10 mouse cellular contexts compared by ENCODE assay signal in the genomic region with DNA sequence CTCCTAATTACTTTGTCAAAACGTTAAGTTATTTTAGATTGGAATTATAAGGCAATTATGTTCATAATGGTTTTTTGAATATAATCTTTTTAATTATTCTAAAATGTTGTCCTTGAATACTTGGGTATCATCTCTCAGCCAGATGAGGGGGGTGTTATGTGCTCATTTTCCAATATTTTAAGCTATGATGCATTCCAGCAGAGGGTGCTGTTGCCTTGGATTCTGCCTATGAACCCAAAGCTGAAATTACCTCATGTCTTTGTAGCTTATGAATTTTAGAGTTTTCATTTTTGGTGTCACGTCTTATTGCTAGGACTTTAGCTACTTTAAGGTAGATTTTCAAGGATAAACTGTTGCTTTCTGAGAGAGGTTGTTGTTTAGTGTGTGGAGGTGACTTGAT. TPM values are rescaled to one million over a fixed set of nuclear protein-coding genes. Genes with fewer than 3 reads are reported as not detected.
DNase-seq lines count a peak whose midpoint lies in the region; ATAC-seq and TF ChIP-seq lines count a peak whose summit lies in the region.
"Had no signal": no experiment of that assay in that cellular context is flagged by ENCODE, and none has a peak within 500 bp of the region (broad histone marks: within the 10 kb centered on the region; RNA-seq: fewer than 3 reads in every experiment).

No protein-coding gene starts in this region.

- WGBS in hindbrain, embryonic 14.5 days: 70% methylated on average over 2 of the region's 2 CpGs
- 70% methylated on average over 2 of the region's 2 CpGs for WGBS in hindbrain, embryonic 13.5 days

- peak; percentile 86 for DNase-seq in hindbrain, embryonic 14.5 days (ENCODE audit: low spot score)
- peak; percentile 83 for DNase-seq in 416B (ENCODE audit: low read depth)
- DNase-seq in NIH3T3 (ENCODE audit: low read depth): peak; percentile 90
- peak; percentile 38 for DNase-seq in embryo, embryonic 11.5 days (ENCODE audit: low read depth, low spot score)
- peak; percentile 75 to 82 for DNase-seq in layer of hippocampus, adult 2 months (ENCODE audit: low spot score in 2 of 2)
- DNase-seq in retina, postnatal 7 days (ENCODE audit: low read depth, low spot score): peak; percentile 35
- DNase-seq: liver, embryonic 13.5 days had no signal

- no peaks in the 10 kb centered on the region for H3K9me3 ChIP-seq in hindbrain, embryonic 14.5 days (ENCODE audit: control insufficient read depth, low read length)
- H3K9me3 ChIP-seq in hindbrain, embryonic 13.5 days: no peaks in the 10 kb centered on the region
- H3K9me3 ChIP-seq: embryonic facial prominence, embryonic 12.5 days had no signal

- H3K36me3 ChIP-seq in hindbrain, embryonic 14.5 days (replicated peaks; ENCODE audit: control insufficient read depth, insufficient read depth): peaks cover 12% of the 10 kb centered on the region; the same call in 1 of the 2 replicates
- peaks cover 14% of the 10 kb centered on the region for H3K36me3 ChIP-seq in hindbrain, embryonic 13.5 days

- H3K27me3 ChIP-seq in hindbrain, embryonic 14.5 days (ENCODE audit: control insufficient read depth, insufficient read depth, low read length): no peaks in the 10 kb centered on the region
- H3K27me3 ChIP-seq in hindbrain, embryonic 13.5 days: no peaks in the 10 kb centered on the region
- H3K27me3 ChIP-seq: embryonic facial prominence, embryonic 12.5 days; liver, embryonic 13.5 days had no signal

- peak; percentile 92 for TF ChIP-seq CTCF in layer of hippocampus, adult 2 months (conservative IDR thresholded peaks at IDR 0.05)

- no peaks in the 10 kb centered on the region for H3K4me1 ChIP-seq in hindbrain, embryonic 14.5 days (replicated peaks; ENCODE audit: control insufficient read depth, insufficient read depth, low read length)
- H3K4me1 ChIP-seq in hindbrain, embryonic 13.5 days (replicated peaks): 0 out of 2 replicates have a peak, but pooled peaks cover 3% of the 10 kb centered on the region
- H3K4me1 ChIP-seq: embryonic facial prominence, embryonic 12.5 days had no signal

- ATAC-seq in hindbrain, embryonic 14.5 days (ENCODE audit: low FRiP score): no peak
- no peak for ATAC-seq in hindbrain, embryonic 13.5 days (ENCODE audit: low FRiP score)
- no peak for ATAC-seq in monocyte, adult 5-6 weeks (replicated peaks; ENCODE audit: insufficient number of reproducible peaks, low FRiP score, low TSS enrichment, poor library complexity, severe bottlenecking)

- no peak overlapping the region for H3K4me3 ChIP-seq in hindbrain, embryonic 14.5 days (replicated peaks; ENCODE audit: low read length)
- H3K4me3 ChIP-seq in hindbrain, embryonic 13.5 days: no peak overlapping the region
- H3K4me3 ChIP-seq in layer of hippocampus, adult 2 months: no peak overlapping the region
- H3K4me3 ChIP-seq: embryonic facial prominence, embryonic 12.5 days; liver, embryonic 13.5 days had no signal

- no peak overlapping the region for H3K9ac ChIP-seq in hindbrain, embryonic 14.5 days
- H3K9ac ChIP-seq in hindbrain, embryonic 13.5 days: no peak overlapping the region
- H3K9ac ChIP-seq: embryonic facial prominence, embryonic 12.5 days; liver, embryonic 13.5 days had no signal

- no peak overlapping the region for H3K4me2 ChIP-seq in hindbrain, embryonic 14.5 days (replicated peaks)
- H3K4me2 ChIP-seq in hindbrain, embryonic 13.5 days: no peak overlapping the region
- H3K4me2 ChIP-seq: embryonic facial prominence, embryonic 12.5 days; liver, embryonic 13.5 days had no signal

- H3K27ac ChIP-seq in hindbrain, embryonic 14.5 days: no peak overlapping the region
- no peak overlapping the region for H3K27ac ChIP-seq in hindbrain, embryonic 13.5 days
- no peak overlapping the region for H3K27ac ChIP-seq in layer of hippocampus, adult 2 months
- H3K27ac ChIP-seq: embryonic facial prominence, embryonic 12.5 days; liver, embryonic 13.5 days had no signal

RNA-seq across cellular contexts. Expression of a gene that starts 44.2 kb away (rescaled TPM):
- polyA plus RNA-seq in hindbrain, embryonic 14.5 days (2014; fragmentation: Nextera tagmentation; extraction: Ambion mirVana): 8.6 and 9.4 TPM in 2 replicates
- polyA plus RNA-seq in hindbrain, embryonic 13.5 days (2015; fragmentation: Nextera tagmentation; extraction: Ambion mirVana): 7.6 and 7.9 TPM in 2 replicates
- 10 to 100 TPM; 67.2 to 69.7 TPM for total RNA-seq in layer of hippocampus, adult 2 months (2021)
- 1.0 to 3.8 TPM (median 1.6 TPM) in 3 replicates for total RNA-seq in monocyte, adult 5-6 weeks (2017)

Comparison
In these comparisons a context has a peak if more than half of its experiments do, and no peak if none do; other contexts are left out.
1. DNase-seq: peak in every context shown above with its lines; median percentile 90 in NIH3T3; 86 in hindbrain, embryonic 14.5 days; 83 in 416B; 78 in layer of hippocampus, adult 2 months; 38 in embryo, embryonic 11.5 days; 35 in retina, postnatal 7 days.
2. RNA of a gene that starts 44.2 kb away (total RNA-seq): 67.2 to 69.7 TPM in layer of hippocampus, adult 2 months; 1.0 to 3.8 TPM in monocyte, adult 5-6 weeks; every median in the first group is over 10 times any median in the second.